Mouse (Mus musculus): ENCODE results near the gene Rassf6. TPM values are rescaled to one million over a fixed set of nuclear protein-coding genes. Genes with fewer than 3 reads are reported as not detected.
"Not testable (repeated sequence)": the region's sequence is repeated elsewhere in the genome, so short reads cannot be mapped to it uniquely, and the experiment has no call there.

Gene Rassf6
- polyA plus RNA-seq, 1 experiment from 2014 or later, result 4.2 TPM

GRCm38 (mm10) chr5:90621726-90622125 lies 18.7 kb downstream of the Rassf6 start:
- Histone ChIP-seq H3K9me3 (no peaks in the 10 kb centered on the region), H3K4me2 (no peak overlapping the region), H3K4me3 (no peak overlapping the region), H3K27ac (no peak overlapping the region), H3K4me1 (no peaks in the 10 kb centered on the region), H3K36me3 (no peaks in the 10 kb centered on the region), H3K9ac (no peak overlapping the region), H3K27me3 (no peaks in the 10 kb centered on the region)
- WGBS, result 87% methylated on average over 6 of the region's 6 CpGs
- no peak for ATAC-seq (ENCODE audit: borderline replicate concordance, extremely low read depth, low FRiP score, low TSS enrichment)

DNA sequence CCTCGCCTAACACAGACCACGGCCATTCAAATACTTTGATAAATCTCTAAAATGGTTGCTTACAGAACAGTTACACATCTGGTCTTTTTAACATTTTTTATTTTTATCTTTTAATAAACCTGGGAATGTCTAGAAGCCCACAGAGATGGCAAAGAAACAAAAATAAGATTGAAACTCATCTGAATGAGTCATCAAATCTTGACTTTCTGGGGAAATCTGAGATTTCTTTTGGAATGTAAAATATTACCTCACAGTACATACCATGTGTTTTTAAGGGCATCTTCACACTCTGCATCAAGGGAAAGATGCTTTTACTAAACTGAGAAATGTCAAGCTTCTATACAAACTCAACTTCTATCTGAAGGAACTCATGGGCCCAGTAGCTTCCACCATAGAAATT lies 19.1 kb downstream of the Rassf6 start:
- Histone ChIP-seq H3K9me3 (no peaks in the 10 kb centered on the region), H3K27me3 (no peaks in the 10 kb centered on the region), H3K4me3 (no peak overlapping the region), H3K9ac (no peak overlapping the region), H3K27ac (no peak overlapping the region), H3K36me3 (no peaks in the 10 kb centered on the region), H3K4me1 (no peaks in the 10 kb centered on the region), H3K4me2 (no peak overlapping the region)
- ATAC-seq (ENCODE audit: borderline replicate concordance, extremely low read depth, low FRiP score, low TSS enrichment), result no peak
- 94% methylated on average over 2 of the region's 2 CpGs for WGBS

DNA sequence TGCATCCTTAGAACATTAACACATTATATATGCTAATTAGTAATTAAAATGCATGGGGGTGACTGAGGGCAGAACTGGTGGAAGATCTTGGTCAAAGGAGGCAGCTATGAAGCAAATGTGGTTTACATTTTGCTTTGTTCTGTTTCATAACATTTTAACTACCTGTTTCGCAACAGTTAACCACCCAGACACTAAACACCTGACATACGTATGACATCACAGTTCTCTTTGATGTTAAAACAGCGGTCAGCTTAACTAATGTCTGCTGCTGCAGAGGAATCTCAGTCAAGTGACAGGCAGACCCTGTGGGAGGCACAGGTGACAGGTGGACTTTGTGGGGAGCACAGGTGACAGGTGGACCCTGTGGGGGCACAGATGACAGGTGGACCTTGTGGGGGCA lies 22.6 kb downstream of the Rassf6 start:
- WGBS, result 77% methylated on average over 3 of the region's 3 CpGs
- H3K36me3 ChIP-seq, result no peaks in the 10 kb centered on the region
- ATAC-seq (ENCODE audit: borderline replicate concordance, extremely low read depth, low FRiP score, low TSS enrichment), result no peak

GRCm38 (mm10) chr5:90612751-90613150 lies 27.7 kb downstream of the Rassf6 start:
- H3K9ac ChIP-seq; H3K4me3 ChIP-seq; H3K9me3 ChIP-seq; H3K27ac ChIP-seq; H3K27me3 ChIP-seq; H3K4me2 ChIP-seq; ATAC-seq (ENCODE audit: borderline replicate concordance, extremely low read depth, low FRiP score, low TSS enrichment); H3K36me3 ChIP-seq: not testable (repeated sequence)
- peaks cover 17% of the 10 kb centered on the region for H3K4me1 ChIP-seq
- 79% methylated on average over 1 of the region's 1 CpGs for WGBS

More for the DNA sequence above, 22.6 kb downstream of the Rassf6 start:
- no peak overlapping the region for H3K4me2 ChIP-seq
- H3K9me3 ChIP-seq, result no peaks in the 10 kb centered on the region
- H3K9ac ChIP-seq, result no peak overlapping the region
- H3K27ac ChIP-seq, result no peak overlapping the region
- no peaks in the 10 kb centered on the region for H3K27me3 ChIP-seq
- H3K4me1 ChIP-seq, result no peaks in the 10 kb centered on the region
- H3K4me3 ChIP-seq, result no peak overlapping the region

DNA sequence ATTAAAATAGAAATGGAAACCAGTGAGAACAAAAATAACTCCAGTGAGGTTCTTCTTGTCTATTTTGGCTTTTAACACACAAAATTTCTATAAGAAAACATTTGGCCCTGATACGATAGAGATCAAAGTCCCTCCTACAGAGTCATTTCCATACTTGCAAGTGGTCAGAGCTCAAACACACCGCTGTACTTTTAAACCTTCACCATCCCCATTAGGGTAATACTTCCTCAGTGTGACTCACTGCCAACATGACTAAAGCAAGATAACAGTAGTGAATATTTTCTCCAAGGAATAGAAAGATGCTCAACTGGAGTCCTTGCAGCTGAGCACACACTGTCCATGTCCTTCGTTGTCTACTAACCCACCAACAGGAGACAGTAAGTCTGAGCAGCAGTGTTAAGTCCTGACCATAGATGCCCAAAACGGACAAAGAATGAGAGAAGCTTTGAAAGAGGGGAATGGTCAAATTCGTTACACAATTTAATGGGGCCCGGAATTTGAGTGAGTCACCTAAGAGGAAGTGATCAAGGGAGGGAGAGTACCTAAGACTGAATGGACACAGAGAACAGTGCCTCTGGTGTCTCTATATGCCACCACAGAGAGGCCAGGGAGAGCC lies 28.4 kb downstream of the Rassf6 start:
- Histone ChIP-seq H3K4me2 (no peak overlapping the region), H3K9ac (no peak overlapping the region), H3K4me3 (no peak overlapping the region), H3K9me3 (no peaks in the 10 kb centered on the region), H3K27ac (no peak overlapping the region), H3K27me3 (no peaks in the 10 kb centered on the region), H3K4me1 (peaks cover 17% of the 10 kb centered on the region), H3K36me3 (no peaks in the 10 kb centered on the region)
- 85% methylated on average over 6 of the region's 6 CpGs for WGBS
- ATAC-seq (ENCODE audit: borderline replicate concordance, extremely low read depth, low FRiP score, low TSS enrichment), result no peak

GRCm38 (mm10) chr5:90611388-90611787 lies 29.1 kb downstream of the Rassf6 start:
- WGBS, result 67% methylated on average over 3 of the region's 3 CpGs
- H3K27ac ChIP-seq, result no peak overlapping the region
- H3K27me3 ChIP-seq, result no peaks in the 10 kb centered on the region
- H3K9me3 ChIP-seq, result no peaks in the 10 kb centered on the region
- no peaks in the 10 kb centered on the region for H3K36me3 ChIP-seq
- H3K4me1 ChIP-seq, result peaks cover 17% of the 10 kb centered on the region
- H3K4me3 ChIP-seq, result no peak overlapping the region
- no peak overlapping the region for H3K4me2 ChIP-seq
- no peak overlapping the region for H3K9ac ChIP-seq
- no peak for ATAC-seq (ENCODE audit: borderline replicate concordance, extremely low read depth, low FRiP score, low TSS enrichment)

GRCm38 (mm10) chr5:90608906-90609305 lies 31.6 kb downstream of the Rassf6 start:
- Histone ChIP-seq H3K27ac (no peak overlapping the region), H3K4me1 (peaks cover 21% of the 10 kb centered on the region), H3K36me3 (no peaks in the 10 kb centered on the region), H3K27me3 (no peaks in the 10 kb centered on the region), H3K9ac (no peak overlapping the region), H3K4me2 (no peak overlapping the region), H3K9me3 (no peaks in the 10 kb centered on the region), H3K4me3 (no peak overlapping the region)
- 28% methylated on average over 11 of the region's 11 CpGs for WGBS
- ATAC-seq (ENCODE audit: borderline replicate concordance, extremely low read depth, low FRiP score, low TSS enrichment), result peak; percentile 90; the same call in 1 of the 2 replicates

- H3K27ac ChIP-seq, result 0 out of 2 replicates have a peak overlapping the region, but pooled peaks have one; percentile 3
- ATAC-seq (ENCODE audit: borderline replicate concordance, extremely low read depth, low FRiP score, low TSS enrichment), result peak; percentile 86; the same call in 1 of the 2 replicates
Observed at GRCm38 (mm10) chr5:90603407-90603923, 37.0 kb downstream of the Rassf6 start.

GRCm38 (mm10) chr5:90601469-90601868 lies 39.0 kb downstream of the Rassf6 start:
- Histone ChIP-seq H3K27me3 (peaks cover 4% of the 10 kb centered on the region; the same call in 1 of the 2 replicates), H3K4me2 (no peak overlapping the region), H3K36me3 (no peaks in the 10 kb centered on the region), H3K9ac (no peak overlapping the region), H3K4me1 (peaks cover 11% of the 10 kb centered on the region; the same call in 1 of the 2 replicates), H3K27ac (no peak overlapping the region), H3K4me3 (no peak overlapping the region), H3K9me3 (no peaks in the 10 kb centered on the region)
- 12% methylated on average over 6 of the region's 6 CpGs for WGBS
- ATAC-seq (ENCODE audit: borderline replicate concordance, extremely low read depth, low FRiP score, low TSS enrichment), result no peak

More at GRCm38 (mm10) chr5:90603407-90603923, 37.0 kb downstream of the Rassf6 start:
- no peaks in the 10 kb centered on the region for H3K36me3 ChIP-seq
- WGBS, result 7% methylated on average over 13 of the region's 13 CpGs
- H3K4me3 ChIP-seq, result no peak overlapping the region
- no peak overlapping the region for H3K9ac ChIP-seq
- H3K27me3 ChIP-seq, result peaks cover 4% of the 10 kb centered on the region; the same call in 1 of the 2 replicates
- H3K4me1 ChIP-seq, result peaks cover 13% of the 10 kb centered on the region; the same call in 1 of the 2 replicates
- H3K9me3 ChIP-seq, result no peaks in the 10 kb centered on the region
- peak overlapping the region; percentile 37 for H3K4me2 ChIP-seq

- no peak for ATAC-seq (ENCODE audit: borderline replicate concordance, extremely low read depth, low FRiP score, low TSS enrichment)
- 77% methylated on average over 6 of the region's 6 CpGs for WGBS
- no peak overlapping the region for H3K4me3 ChIP-seq
- no peak overlapping the region for H3K27ac ChIP-seq
- no peak overlapping the region for H3K4me2 ChIP-seq
- no peak overlapping the region for H3K9ac ChIP-seq
- no peaks in the 10 kb centered on the region for H3K36me3 ChIP-seq
- no peaks in the 10 kb centered on the region for H3K9me3 ChIP-seq
- 0 out of 2 replicates have a peak, but pooled peaks cover 6% of the 10 kb centered on the region for H3K4me1 ChIP-seq
- H3K27me3 ChIP-seq, result peaks cover 4% of the 10 kb centered on the region; the same call in 1 of the 2 replicates
Observed at GRCm38 (mm10) chr5:90596155-90596554, 44.3 kb downstream of the Rassf6 start.

DNA sequence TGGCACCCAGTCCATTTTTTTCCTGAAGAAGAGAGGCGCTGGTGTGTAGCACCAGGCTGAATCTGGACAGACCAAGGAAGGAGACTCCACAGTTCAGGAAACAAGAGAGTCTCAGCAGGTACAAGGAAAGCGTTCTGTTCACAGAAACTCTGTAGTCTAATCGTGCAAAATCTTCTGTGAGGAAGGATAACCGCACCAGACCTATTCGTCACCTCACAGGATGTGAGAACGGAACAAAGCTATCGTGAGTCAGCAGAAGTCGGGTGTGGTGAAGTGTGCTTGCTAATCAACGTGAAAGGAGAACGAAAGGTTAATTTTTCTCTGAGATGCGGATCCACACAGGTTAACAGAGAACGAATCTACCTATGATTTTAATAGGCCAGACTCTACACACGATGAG lies 45.5 kb downstream of the Rassf6 start:
- Histone ChIP-seq H3K4me3 (no peak overlapping the region), H3K27ac (no peak overlapping the region), H3K36me3 (no peaks in the 10 kb centered on the region), H3K27me3 (no peaks in the 10 kb centered on the region), H3K4me2 (no peak overlapping the region), H3K4me1 (0 out of 2 replicates have a peak, but pooled peaks cover 6% of the 10 kb centered on the region), H3K9me3 (no peaks in the 10 kb centered on the region), H3K9ac (no peak overlapping the region)
- 68% methylated on average over 13 of the region's 13 CpGs for WGBS
- no peak for ATAC-seq (ENCODE audit: borderline replicate concordance, extremely low read depth, low FRiP score, low TSS enrichment)

DNA sequence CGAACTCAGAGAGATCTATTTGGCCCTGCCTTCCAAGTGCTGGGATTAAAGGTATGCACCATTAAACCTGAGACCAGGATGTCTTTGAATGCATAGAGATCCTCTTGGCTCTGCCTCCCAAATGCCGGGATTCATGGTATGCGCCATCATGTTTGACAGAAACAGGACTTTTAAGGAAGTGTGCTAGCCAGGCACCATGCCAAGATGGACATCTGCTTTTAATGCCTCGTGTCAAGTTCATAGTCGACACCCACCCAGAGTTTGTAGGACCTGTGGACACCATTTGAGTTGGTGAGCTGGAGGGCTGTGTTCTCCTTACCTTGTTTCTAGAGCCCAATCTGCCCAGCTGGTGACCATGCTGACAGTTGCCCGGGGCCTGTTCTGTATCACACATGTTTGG lies 48.5 kb downstream of the Rassf6 start:
- WGBS, result 59% methylated on average over 6 of the region's 6 CpGs
- H3K9me3 ChIP-seq, result no peaks in the 10 kb centered on the region
- H3K36me3 ChIP-seq, result no peaks in the 10 kb centered on the region
- peaks cover 9% of the 10 kb centered on the region; the same call in 1 of the 2 replicates for H3K4me1 ChIP-seq
- H3K27me3 ChIP-seq, result no peaks in the 10 kb centered on the region
- no peak for ATAC-seq (ENCODE audit: borderline replicate concordance, extremely low read depth, low FRiP score, low TSS enrichment)
- H3K27ac ChIP-seq, result no peak overlapping the region
- no peak overlapping the region for H3K4me2 ChIP-seq
- H3K9ac ChIP-seq, result no peak overlapping the region
- no peak overlapping the region for H3K4me3 ChIP-seq
